Mouse (Mus musculus) neural tube, embryonic 13.5 days (tissue): ENCODE results near the gene Celsr2. TPM values are rescaled to one million over a fixed set of nuclear protein-coding genes. Genes with fewer than 3 reads are reported as not detected.
A peak's percentile ranks its signal among the peaks of the same experiment; 100 is the strongest.

Source experiments
- ATAC-seq: fragments of 200-750 bp; cut with Nextera tagmentation; 2 replicates; pipeline ENCODE4 v1.8.0; 2017; ENCODE audit warnings: low read depth, mild to moderate bottlenecking, moderate TSS enrichment, moderate library complexity
- H3K27ac ChIP-seq: fragments of 300-500 bp; sonication (generic); replicated peaks from 2 replicates; pipeline ENCODE4 v1.5.1; 2015; ENCODE audit warnings: moderate library complexity, mild to moderate bottlenecking, inconsistent platforms
- H3K27me3 ChIP-seq: fragments of 300-500 bp; sonication (generic); 2 replicates; pipeline ENCODE4 v1.6.1; 2015; ENCODE audit warnings: mild to moderate bottlenecking, inconsistent platforms
- H3K36me3 ChIP-seq: fragments of 300-500 bp; sonication (generic); 2 replicates; pipeline ENCODE4 v1.6.1; 2015; ENCODE audit warnings: mild to moderate bottlenecking, inconsistent platforms
- H3K4me1 ChIP-seq: fragments of 300-500 bp; sonication (generic); replicated peaks from 2 replicates; pipeline ENCODE4 v1.6.1; 2015; ENCODE audit warnings: inconsistent platforms
- H3K4me2 ChIP-seq: fragments of 300-500 bp; sonication (generic); 2 replicates; pipeline ENCODE4 v1.6.1; 2015; ENCODE audit warnings: inconsistent platforms, mild to moderate bottlenecking, moderate library complexity
- H3K4me3 ChIP-seq: fragments of 300-500 bp; sonication (generic); 2 replicates; pipeline ENCODE4 v1.5.1; 2015; ENCODE audit warnings: mild to moderate bottlenecking, inconsistent platforms
- H3K9ac ChIP-seq: fragments of 300-500 bp; sonication (generic); 2 replicates; pipeline ENCODE4 v1.6.1; 2015; ENCODE audit warnings: moderate library complexity, mild to moderate bottlenecking, inconsistent platforms
- H3K9me3 ChIP-seq: fragments of 300-500 bp; sonication (generic); 2 replicates; pipeline ENCODE4 v1.6.1; 2016; ENCODE audit warnings: inconsistent platforms
- whole genome bisulfite sequencing: fragments of 180-500 bp; shearing (Covaris S2); methylation state at CpG from one replicate; pipeline ENCODE4 v1.1.7; 2015; 5-methylcytosine and 5-hydroxymethylcytosine counted together
- polyA plus RNA-seq: library from polyadenylated mRNA; unstranded; fragments of >200 nt; fragmentation: Nextera tagmentation; extraction: Ambion mirVana; gene quantifications from 2 replicates; pipeline ENCODE4 v1.2.1, GENCODE M21; 2015

The Celsr2 gene
- polyA plus RNA-seq, 1 experiment from 2014 or later: 37.6 TPM

- peak overlapping the region; percentile 43; the same call in 1 of the 2 replicates for H3K9ac ChIP-seq
These were observed 18.0 kb upstream of the Celsr2 start for GRCm38 (mm10) chr3:108433188-108433880.

GRCm38 (mm10) chr3:108432542-108433187 is 17.3 kb upstream of the Celsr2 start:
- ATAC-seq: no peak
- Histone ChIP-seq H3K9me3 (no peaks in the 10 kb centered on the region), H3K27me3 (no peaks in the 10 kb centered on the region), H3K4me2 (0 out of 2 replicates have a peak overlapping the region, but pooled peaks have one; percentile 9), H3K4me3 (no peak overlapping the region), H3K9ac (no peak overlapping the region), H3K36me3 (peaks cover 82% of the 10 kb centered on the region), H3K4me1 (peaks cover 70% of the 10 kb centered on the region), H3K27ac (peak overlapping the region; percentile 94)
- 24% methylated on average over 13 of the region's 13 CpGs for WGBS

More at GRCm38 (mm10) chr3:108433188-108433880, 18.0 kb upstream of the Celsr2 start:
- H3K9me3 ChIP-seq: no peaks in the 10 kb centered on the region
- peak overlapping the region; percentile 11; the same call in 1 of the 2 replicates for H3K4me2 ChIP-seq
- peaks cover 70% of the 10 kb centered on the region for H3K4me1 ChIP-seq
- H3K27me3 ChIP-seq: no peaks in the 10 kb centered on the region
- no peak overlapping the region for H3K4me3 ChIP-seq
- 8% methylated on average over 18 of the region's 18 CpGs for WGBS
- ATAC-seq: peak; percentile 92
- peak overlapping the region; percentile 94 for H3K27ac ChIP-seq
- H3K36me3 ChIP-seq: peaks cover 75% of the 10 kb centered on the region

GRCm38 (mm10) chr3:108425624-108426018 is 10.3 kb upstream of the Celsr2 start:
- ATAC-seq: no peak
- H3K9me3 ChIP-seq: no peaks in the 10 kb centered on the region
- WGBS: 71% methylated on average over 6 of the region's 6 CpGs
- no peak overlapping the region for H3K4me3 ChIP-seq
- H3K4me2 ChIP-seq: no peak overlapping the region
- peaks cover 54% of the 10 kb centered on the region for H3K36me3 ChIP-seq
- peak overlapping the region; percentile 45 for H3K9ac ChIP-seq
- peaks cover 55% of the 10 kb centered on the region for H3K4me1 ChIP-seq
- peak overlapping the region; percentile 81 for H3K27ac ChIP-seq
- no peaks in the 10 kb centered on the region for H3K27me3 ChIP-seq

- no peaks in the 10 kb centered on the region for H3K27me3 ChIP-seq
- H3K4me2 ChIP-seq: no peak overlapping the region
- no peak for ATAC-seq
- no peaks in the 10 kb centered on the region for H3K9me3 ChIP-seq
- peak overlapping the region; percentile 81 for H3K27ac ChIP-seq
- peaks cover 51% of the 10 kb centered on the region for H3K36me3 ChIP-seq
- WGBS: 41% methylated on average over 7 of the region's 7 CpGs
- peaks cover 55% of the 10 kb centered on the region for H3K4me1 ChIP-seq
- no peak overlapping the region for H3K4me3 ChIP-seq
- peak overlapping the region; percentile 45; the same call in 1 of the 2 replicates for H3K9ac ChIP-seq
These were observed 9.7 kb upstream of the Celsr2 start for GRCm38 (mm10) chr3:108424944-108425623.

GRCm38 (mm10) chr3:108423844-108424801 is 8.8 kb upstream of the Celsr2 start:
- Histone ChIP-seq H3K4me1 (peaks cover 54% of the 10 kb centered on the region), H3K9me3 (no peaks in the 10 kb centered on the region), H3K36me3 (peaks cover 42% of the 10 kb centered on the region), H3K4me3 (peak overlapping the region; percentile 25), H3K27ac (peak overlapping the region; percentile 81), H3K27me3 (no peaks in the 10 kb centered on the region), H3K4me2 (peak overlapping the region; percentile 54), H3K9ac (peak overlapping the region; percentile 68)
- 19% methylated on average over 11 of the region's 11 CpGs for WGBS
- ATAC-seq: peak; percentile 83

GRCm38 (mm10) chr3:108423006-108423405 is 7.7 kb upstream of the Celsr2 start:
- no peak overlapping the region for H3K4me3 ChIP-seq
- H3K9ac ChIP-seq: peak overlapping the region; percentile 68
- H3K9me3 ChIP-seq: no peaks in the 10 kb centered on the region
- no peaks in the 10 kb centered on the region for H3K27me3 ChIP-seq
- peaks cover 30% of the 10 kb centered on the region for H3K36me3 ChIP-seq
- 34% methylated on average over 6 of the region's 6 CpGs for WGBS
- H3K4me2 ChIP-seq: peak overlapping the region; percentile 54
- H3K4me1 ChIP-seq: peaks cover 50% of the 10 kb centered on the region
- ATAC-seq: no peak
- H3K27ac ChIP-seq: peak overlapping the region; percentile 81

- peak overlapping the region; percentile 93 for H3K4me2 ChIP-seq
- H3K36me3 ChIP-seq: peaks cover 28% of the 10 kb centered on the region
- H3K9me3 ChIP-seq: no peaks in the 10 kb centered on the region
- H3K4me1 ChIP-seq: peaks cover 46% of the 10 kb centered on the region
- WGBS: under 1% methylated on average over 48 of the region's 48 CpGs
- ATAC-seq: peak; percentile 83
- H3K4me3 ChIP-seq: peak overlapping the region; percentile 93
- no peaks in the 10 kb centered on the region for H3K27me3 ChIP-seq
- H3K27ac ChIP-seq: peak overlapping the region; percentile 96
- peak overlapping the region; percentile 98 for H3K9ac ChIP-seq
These were observed 475 bp upstream of the Celsr2 start for GRCm38 (mm10) chr3:108415831-108416223.

- Histone ChIP-seq H3K4me2 (peak overlapping the region; percentile 93), H3K9ac (no peak overlapping the region), H3K27ac (no peak overlapping the region), H3K4me1 (peaks cover 66% of the 10 kb centered on the region), H3K27me3 (no peaks in the 10 kb centered on the region), H3K9me3 (no peaks in the 10 kb centered on the region), H3K4me3 (peak overlapping the region; percentile 93), H3K36me3 (peaks cover 34% of the 10 kb centered on the region)
- ATAC-seq: no peak
- 97% methylated on average over 35 of the region's 35 CpGs for WGBS
These were observed 1.6 kb downstream of the Celsr2 start for GRCm38 (mm10) chr3:108413634-108414360.

- peak overlapping the region; percentile 86 for H3K9ac ChIP-seq
- WGBS: 27% methylated on average over 8 of the region's 8 CpGs
These were observed 3.6 kb downstream of the Celsr2 start for GRCm38 (mm10) chr3:108411754-108412121.

GRCm38 (mm10) chr3:108411026-108411753 is 4.2 kb downstream of the Celsr2 start:
- no peak; the same call in 1 of the 2 replicates for ATAC-seq
- no peaks in the 10 kb centered on the region for H3K9me3 ChIP-seq
- H3K9ac ChIP-seq: peak overlapping the region; percentile 86
- H3K4me1 ChIP-seq: peaks cover 90% of the 10 kb centered on the region
- peak overlapping the region; percentile 72 for H3K4me2 ChIP-seq
- H3K27ac ChIP-seq: peak overlapping the region; percentile 96
- H3K36me3 ChIP-seq: peaks cover 47% of the 10 kb centered on the region
- 24% methylated on average over 5 of the region's 5 CpGs for WGBS
- H3K27me3 ChIP-seq: no peaks in the 10 kb centered on the region
- peak overlapping the region; percentile 46 for H3K4me3 ChIP-seq

More at GRCm38 (mm10) chr3:108411754-108412121, 3.6 kb downstream of the Celsr2 start:
- Histone ChIP-seq H3K4me3 (peak overlapping the region; percentile 46), H3K36me3 (peaks cover 41% of the 10 kb centered on the region), H3K4me2 (peak overlapping the region; percentile 72), H3K9me3 (no peaks in the 10 kb centered on the region), H3K4me1 (peaks cover 87% of the 10 kb centered on the region), H3K27ac (peak overlapping the region; percentile 96), H3K27me3 (no peaks in the 10 kb centered on the region)
- peak; percentile 51 for ATAC-seq
